Mouse (Mus musculus) ES-CJ7 (cell line): ENCODE data around the gene Snai3.
A peak's percentile ranks its signal among the peaks of the same experiment; 100 is the strongest.

Experiments
- DNase-seq: peaks from one replicate; pipeline ENCODE4 v3.0.0; 2011; ENCODE audit warnings: low read depth, low spot score

The Snai3 gene

DNA sequence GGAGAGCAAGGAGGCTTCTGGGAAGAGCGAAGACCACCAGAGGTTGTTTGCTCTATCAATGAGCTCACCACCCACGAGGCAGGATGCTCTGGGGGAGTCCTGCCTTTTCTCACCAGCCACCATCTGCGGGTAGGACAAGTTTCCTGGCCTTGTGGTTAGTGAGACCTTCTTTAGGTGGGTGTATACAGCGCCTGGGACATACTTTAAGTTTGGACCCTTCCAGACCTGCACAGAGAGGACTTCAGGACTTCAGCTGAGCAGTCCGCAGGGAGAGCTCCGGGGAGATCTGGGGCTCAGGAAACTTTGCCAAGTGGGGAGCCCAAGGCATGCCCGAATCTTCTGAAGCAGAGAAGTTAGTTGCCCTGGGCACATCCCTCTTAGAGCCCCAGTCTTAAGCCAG, 543 bp downstream of the Snai3 start:
- DNase-seq, result no peak

DNA sequence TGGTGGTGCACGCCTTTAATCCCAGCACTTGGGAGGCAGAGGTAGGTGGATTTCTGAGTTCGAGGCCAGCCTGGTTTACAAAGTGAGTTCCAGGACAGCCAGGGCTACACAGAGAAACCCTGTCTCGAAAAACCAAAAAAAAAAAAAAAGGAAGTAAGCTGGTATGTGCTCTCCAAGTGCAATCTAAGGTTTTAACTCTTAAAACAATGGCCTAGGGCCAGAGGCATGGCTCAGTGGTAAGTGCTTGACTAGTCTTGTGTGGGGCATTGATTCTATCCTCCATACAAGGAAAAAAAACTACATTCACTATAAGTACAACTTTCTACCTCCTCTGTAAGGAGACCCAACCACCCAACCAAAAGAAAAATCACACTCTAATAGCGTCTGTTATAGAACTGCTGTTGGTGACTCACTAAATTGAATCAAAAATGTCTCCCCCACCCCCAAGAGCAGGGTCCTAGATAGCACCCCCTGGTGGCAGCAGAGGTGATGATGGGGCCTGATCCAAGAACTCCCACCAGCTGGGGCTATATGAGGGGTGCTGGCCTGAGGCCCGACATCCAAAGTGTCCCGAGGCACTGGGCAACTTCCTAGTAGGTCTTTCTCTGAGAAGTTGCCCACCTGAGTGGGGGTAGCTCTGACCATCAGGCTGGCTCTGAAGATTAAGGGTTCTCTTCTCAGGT, 1.2 kb downstream of the Snai3 start:
- peak; percentile 62 for DNase-seq

DNA sequence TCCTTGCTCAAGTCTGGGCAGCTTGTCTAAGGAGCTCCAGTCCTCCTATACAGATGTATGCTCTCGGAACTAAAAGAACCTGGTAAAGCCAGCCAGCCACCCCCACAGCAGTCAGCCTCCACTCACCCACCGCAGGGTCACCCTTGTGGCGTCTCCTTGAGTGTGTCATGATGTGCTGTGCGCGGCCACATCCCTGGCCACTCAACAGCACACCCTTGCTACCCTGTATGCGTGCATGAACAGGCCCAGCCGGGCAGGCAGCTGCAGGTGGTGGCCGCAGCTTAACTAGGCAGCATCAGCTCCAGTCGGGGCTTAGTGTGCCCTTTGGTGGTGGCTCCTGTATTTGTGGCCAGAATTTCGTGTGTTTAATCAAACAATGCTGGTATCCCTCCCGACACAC, 3.4 kb downstream of the Snai3 start:
- DNase-seq, result no peak

DNA sequence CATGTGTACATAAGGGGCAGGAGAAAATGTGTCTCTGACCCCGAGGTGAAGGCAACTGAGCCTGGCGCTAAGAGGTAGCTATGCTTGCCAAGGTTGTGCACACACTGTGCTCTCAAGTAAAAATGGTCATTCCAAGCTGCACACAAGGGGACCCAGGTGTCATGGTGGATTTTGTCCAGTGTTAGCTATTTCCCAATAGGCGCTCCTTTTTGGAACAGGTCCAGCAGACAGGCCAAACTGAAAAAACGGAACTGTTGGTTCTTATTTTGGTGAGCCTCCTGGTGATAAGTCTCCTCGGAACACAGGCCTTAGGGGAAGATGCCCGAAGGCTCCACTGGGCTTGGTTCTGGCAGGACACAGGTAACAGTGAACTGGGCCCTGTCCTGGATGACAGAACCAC, 6.1 kb downstream of the Snai3 start:
- no peak for DNase-seq

DNA sequence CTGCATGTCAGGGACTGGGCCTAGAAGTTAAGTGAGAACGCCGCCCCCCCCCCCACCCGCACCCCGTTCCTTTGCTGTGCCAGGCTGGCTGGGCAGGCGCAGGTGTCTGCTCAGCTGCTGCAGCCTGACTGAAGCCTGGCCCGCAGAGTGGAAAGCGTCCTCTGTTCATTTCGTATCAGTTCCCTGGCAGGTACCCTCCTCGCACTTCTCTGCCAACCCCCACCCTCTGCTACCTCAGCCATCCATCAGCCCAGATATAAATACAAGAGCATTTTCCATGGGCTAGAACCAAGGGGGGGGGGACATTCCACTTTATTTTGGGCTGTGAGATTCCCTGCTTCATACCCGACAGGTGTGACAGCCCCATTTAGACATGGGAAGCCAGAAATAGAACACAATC, 8.4 kb downstream of the Snai3 start:
- DNase-seq, result no peak

DNA sequence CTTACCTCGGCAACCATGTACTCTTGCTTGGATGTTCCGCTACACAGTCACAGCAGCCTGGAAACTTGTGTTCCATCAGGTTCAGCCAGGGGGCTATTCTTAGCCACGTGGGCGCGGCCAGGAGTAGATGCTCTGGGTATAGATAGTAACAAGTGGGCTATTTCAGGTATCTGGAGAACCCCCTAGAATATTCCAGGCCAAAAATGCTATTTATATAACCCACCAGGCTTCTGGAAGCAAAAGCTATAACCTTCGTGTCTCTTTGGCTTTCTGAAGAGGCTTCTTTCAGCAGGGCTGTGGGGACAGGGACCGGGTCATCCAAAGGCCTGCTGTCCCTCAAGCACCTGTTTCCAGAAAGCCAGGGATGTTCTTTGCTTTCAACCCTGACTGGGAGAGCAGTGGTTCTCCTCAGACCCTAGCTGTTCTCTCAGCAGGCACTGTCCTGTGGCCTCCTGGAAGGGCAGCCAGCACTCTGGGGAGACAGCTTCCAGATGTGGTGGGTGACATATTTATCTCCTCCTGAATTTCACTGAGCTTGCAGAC, 9.3 kb downstream of the Snai3 start:
- no peak for DNase-seq

DNA sequence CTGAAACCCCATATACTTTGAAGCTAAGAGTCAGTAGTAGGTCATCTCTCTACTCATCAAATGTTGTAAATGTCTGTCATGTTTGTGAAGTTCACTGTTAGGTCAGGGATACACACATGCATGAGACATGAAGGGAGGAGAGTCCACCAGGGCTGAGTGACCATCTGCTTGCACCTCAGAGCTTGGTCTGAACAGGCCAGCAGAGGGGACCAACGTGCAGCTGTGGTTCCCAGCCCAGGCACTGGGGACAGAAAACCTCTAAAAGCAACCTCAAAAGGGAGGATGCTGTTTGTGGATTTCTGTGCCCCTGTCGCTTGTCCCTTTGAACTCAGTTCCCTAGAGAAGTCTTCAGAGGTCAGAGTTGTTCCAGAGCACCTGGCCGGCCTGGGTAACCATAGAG, 15.3 kb downstream of the Snai3 start:
- DNase-seq, result no peak

DNA sequence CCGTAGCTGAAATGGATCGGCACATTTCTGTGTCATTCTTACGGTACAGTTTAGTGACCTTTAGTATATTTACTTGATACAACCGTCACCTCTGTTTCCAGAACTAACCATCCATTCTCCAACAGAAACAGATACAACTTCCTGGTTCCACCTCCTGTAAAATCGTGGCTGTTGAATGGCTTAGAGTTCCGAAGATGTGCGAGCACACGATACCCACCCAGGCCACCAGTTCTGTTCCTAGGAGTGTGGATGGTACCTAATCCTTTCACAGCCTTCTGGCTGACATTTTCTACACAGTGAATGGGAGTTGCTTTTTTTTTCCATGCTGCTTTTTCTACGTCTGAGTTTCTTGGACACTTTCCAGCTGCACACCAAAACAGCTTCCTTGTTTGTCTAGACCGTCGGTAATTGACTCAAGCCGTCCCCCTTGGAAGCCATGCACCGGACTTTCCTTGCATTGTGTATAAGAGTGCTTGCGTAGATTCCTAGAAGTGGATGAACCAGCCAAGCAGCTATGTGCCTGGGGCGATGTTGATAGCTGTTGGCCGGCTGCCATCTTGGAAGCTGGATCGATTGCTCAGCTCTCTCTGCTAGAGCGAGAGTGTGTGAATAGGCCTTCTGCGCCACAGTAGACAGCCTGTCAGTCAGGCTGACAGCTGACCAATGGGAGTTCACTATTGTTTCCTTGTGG, 16.3 kb downstream of the Snai3 start:
- DNase-seq, result peak; percentile 92

DNA sequence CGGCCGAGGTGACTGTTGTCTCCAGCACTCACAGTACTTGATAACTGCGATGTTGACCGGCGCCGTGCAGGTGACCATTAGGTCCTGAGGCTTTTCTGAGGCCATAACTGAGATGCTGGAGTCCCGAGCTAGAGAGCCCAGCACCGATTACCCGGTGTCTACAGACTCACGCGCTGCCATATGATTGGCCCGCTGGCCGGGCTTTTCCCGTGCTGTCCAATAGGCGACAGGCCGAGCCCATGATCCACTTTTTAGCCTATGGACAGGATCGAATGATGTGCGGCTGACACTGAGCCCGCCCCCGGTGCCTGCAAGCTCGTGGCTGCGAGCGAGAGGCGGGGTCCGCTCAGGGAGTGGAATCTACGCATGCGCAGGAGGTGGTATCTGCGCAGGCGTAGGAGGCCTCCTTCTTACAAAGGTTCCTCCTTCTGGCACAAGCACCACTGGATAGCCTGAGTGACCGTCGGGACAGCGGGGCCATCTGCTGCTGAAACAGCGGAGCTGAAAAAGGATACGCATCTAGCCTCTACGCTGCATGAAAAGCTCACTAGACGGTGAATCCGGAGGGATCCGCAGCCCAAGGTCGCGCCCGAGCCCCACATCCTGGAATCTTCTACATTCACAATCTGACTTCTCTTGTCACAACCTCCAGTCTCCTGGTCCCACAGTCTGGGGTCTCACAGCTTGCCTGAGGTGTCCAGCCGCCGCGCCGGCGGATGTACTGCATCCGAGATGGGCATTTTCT, 17.1 kb downstream of the Snai3 start, which contains the start of gene Mvd:
Mvd (minus strand) TSS at position 161 of the 745 bp plus-strand sequence.
- peak; percentile 100 for DNase-seq

DNA sequence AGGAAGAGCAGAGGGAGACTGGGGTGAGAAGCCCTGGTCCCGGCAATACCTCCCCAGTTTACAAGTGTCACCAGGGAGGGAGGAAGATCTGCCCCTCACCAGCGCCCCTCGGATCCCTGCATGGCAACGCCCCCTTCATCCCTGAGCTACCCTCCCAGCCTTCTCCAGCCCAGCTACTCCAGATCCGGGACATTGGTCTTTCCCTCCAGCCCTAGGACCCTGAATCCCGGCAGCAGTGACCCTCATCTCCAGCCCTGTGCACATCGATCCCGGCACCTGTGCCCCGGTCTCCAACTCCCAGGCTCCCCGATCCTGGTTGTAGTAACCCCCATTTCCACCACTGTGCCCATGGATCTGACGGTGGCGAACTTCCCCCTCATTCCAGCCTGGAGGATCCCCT, 17.8 kb downstream of the Snai3 start:
- DNase-seq, result no peak

DNA sequence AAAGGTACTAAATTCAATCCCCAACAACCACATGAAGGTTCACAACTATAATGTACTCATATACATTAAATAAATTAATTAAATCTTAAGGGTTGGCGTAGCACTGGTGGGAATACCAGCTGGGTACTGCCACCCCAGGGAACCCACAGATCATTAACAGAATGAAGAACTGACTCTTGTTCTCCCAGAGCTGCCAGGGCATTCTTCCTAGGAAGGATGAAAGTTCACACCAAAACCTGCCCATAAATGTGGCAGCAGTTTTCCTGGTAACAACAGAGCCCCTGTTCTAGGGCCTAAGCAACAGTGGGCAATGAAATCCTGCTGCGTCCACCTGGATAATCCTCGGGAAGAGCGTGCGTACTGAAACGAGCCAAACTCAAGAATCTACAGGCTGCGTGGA, 18.2 kb downstream of the Snai3 start:
- DNase-seq, result no peak

DNA sequence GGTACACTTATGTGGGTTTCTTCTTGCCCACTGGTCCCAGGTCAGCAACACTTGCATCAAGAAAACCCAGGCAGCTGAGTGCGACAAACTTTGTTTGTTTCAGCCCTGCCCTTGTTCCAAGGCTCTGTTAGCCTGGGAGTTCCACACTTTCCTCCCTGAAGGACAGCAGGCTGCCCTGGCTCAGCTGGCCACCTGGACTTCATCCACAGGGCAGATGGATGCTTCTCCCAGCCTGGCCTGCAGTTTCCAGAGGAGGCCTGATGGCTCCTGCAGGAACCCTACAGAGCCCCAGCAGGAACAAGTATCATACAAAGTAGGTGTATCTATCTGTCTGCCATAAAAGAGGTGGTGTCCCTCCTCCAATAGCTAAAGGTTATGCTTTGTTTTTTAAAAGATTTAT, 19.2 kb downstream of the Snai3 start:
- DNase-seq, result no peak

DNA sequence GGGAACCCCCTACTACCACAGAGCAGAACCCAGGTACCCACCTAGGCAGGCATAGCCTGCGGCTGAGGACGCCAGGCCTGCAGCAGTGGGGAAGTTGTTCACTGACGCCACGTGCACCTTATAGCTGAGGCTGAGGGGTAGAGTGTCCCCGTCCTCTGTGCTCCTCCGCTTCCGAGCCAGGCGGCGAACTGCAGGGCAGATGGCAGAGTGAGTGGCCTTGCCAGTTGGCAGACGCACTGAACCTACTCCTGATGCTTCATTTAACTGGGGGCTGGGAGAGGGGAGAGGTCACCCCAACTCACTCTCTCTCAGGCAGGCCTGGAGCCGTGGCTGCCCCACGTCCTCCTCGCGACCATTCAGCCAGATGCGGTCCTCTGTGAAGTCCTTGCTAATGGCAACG, 21.2 kb downstream of the Snai3 start:
- no peak for DNase-seq

DNA sequence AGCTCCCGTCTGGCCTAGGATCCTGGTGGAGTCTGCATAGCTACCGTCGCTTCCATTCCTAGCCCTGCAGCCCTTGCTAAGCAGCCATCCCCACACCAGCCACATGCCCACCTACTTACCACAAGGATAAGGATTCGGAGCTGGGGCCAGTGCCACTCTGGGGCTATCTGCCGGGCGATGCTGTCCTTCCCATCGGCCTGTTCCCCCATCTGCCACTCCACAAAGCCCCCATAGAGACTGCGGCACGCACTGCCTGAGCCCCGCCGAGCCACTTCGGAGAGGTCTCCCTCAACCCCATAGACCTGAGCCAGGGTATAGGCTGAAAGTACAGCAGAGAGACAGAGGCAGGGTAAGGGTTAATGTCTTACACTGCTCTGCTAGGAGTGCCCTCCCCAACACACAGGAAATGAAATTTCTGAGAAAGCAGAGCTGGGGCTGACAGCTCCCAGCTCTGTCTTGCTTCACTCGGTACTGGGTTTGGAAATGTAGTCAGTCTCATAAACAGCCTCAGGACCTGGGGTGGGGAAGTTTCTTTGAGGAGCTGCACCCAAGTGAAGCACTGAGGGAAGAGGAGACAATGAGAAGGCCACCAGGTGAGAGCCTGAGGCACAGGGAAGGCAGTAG, 22.7 kb downstream of the Snai3 start:
- DNase-seq, result no peak

DNA sequence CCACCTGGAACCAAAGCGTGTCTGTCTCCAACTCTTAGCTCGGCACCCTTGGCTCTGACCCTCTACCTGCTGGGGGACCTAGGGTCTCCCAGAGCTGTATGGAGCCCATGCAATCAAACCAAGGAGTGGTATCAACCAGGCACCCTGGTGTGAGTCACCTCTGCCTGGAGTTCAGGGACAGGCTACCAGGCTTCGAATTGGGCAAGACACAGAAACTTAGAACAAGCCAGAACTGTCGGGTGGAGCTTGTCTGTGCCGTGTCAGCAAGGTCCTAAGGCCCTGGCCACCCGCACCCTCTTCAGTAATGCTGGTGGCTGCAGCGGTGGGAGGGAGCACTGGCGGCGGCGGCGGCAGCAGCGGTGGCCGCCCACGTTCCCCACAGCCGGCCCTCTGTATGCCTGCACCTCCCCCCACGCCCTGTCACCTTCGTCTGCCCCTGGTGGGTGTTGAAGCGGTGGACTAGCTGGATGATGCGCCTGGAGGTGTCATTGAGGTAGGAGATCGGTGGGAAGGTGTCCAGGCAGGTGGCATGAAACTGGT, 23.9 kb downstream of the Snai3 start:
- no peak for DNase-seq

DNA sequence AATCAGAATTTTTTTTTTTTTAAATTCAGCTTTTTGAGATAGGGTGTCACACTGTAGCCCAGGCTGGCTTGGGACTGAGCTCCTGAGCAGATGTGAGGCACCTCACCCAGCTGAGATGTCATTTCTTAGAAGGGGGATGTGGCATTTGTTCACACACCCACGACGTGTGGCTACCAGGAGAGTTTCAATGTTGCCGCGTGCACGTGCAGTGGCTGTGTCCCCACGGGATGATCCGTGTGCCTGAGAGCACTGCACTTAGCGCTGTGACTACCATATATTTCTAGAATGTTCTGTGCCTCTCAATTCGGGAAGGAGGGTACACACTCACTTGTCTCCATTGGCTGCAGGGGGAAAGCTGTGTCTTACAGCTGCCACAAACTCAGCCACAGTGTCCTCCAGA, 24.4 kb downstream of the Snai3 start:
- no peak for DNase-seq

DNA sequence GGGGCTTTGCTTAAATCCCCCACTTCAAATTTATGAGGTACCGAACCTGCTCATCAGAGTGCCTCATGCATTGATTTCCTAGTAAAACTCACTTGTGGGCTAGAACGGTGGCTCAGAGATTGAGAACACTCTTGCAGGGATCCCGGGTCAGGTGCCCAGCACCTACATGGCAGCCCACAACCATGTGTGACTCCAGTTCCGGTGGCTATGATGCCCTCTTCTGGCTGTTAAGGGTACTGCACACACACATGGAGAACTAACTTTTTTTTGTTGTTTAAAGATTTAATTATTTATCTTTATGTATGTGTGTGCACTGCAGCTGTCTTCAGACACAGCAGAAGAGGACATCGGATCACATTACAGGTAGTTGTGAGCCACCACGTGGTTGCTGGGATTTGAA, 25.2 kb downstream of the Snai3 start:
- peak; percentile 66 for DNase-seq

DNA sequence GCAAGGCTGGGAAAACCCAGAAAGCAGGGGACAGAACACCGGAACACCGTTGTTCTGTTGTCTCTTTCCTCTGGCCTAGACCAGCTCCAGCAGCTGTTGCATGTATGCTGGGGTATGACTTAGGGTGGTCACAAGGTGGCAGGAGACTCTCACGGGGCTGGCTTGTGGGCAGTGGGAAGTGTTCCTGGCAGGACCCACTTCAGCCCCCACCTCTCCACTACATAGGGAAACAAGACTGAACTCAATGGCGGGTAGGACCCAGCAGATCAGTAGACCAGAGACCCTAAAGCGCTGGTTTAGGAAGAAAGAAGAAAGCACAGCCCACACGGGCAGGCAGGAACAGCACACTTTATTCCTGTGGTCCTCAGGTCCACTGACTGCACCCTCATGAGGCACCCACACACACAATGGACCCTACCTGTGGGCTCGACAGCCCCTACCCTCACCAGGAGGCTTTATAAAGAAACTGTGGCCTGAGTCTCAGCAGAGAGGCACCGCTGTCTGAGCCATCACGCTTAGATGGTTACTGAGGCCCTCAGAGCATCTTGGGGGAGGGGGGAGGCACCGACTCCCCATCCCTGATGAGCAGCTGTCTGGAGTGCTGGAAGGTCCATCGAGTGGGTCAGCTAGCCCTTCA, 27.1 kb downstream of the Snai3 start:
- peak; percentile 67 for DNase-seq

DNA sequence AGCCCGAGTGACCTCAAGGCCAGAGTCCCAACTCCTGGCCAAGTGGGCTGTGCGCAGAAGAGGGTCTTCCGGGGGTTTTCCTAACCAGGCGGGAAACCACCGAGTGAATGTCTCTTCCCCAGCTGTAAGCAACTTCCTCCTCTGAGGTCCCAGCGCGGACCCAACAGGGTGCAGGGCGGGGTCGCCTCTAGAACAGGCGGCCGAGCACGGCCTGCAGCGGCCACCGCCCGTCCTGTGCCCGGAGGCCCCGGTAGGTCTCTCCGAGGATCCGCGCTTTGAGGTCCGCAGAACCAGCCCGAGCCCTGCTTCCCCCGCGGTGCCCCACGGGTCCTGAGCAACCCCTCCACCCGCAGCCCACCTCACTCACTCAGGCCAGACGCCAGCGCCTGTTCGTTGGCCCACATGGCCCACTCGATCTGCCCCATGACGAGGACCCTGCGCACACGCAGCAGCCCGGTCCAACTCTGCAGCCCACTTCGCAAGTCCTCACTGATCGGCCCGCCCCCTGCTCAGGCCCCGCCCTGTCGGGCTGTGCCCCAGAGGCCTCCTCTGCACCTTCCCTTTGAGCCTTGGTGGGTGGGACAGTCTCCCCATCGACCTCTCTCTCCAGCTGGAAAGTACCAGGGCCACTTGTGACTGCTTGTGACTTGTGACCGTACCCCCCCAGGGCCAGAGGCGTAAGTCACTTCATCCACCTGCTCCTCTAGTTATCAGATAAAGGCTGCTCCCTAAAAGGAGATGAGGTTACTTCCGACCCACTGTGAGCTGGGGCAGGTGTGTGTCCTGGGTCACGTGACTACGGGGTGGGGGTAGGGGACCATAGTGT, 27.9 kb downstream of the Snai3 start, which contains the start of gene Cyba:
Cyba (minus strand) TSS at position 488 of the 826 bp plus-strand sequence.
- DNase-seq, result peak; percentile 69
